Mouse (Mus musculus) MEL (cell line): ENCODE results near the gene Inafm2.

Experiments used
- CTCF ChIP-seq, 3 experiments: IDR thresholded peaks in 2 of 3; conservative IDR thresholded peaks in 1 of 3; 2 replicates each; pipeline ENCODE4 v1.5.1; 2011 to 2012; ENCODE audit warnings: low read length in 3 of 3, low read depth in 2 of 3, mild to moderate bottlenecking in 2 of 3, improper control_type of control experiment in 1 of 3, inconsistent platforms in 1 of 3, mixed read lengths in 1 of 3, moderate library complexity in 1 of 3; ENCODE audit not compliant: control insufficient read depth in 1 of 3, insufficient read depth in 1 of 3, poor library complexity in 1 of 3, severe bottlenecking in 1 of 3
- GATA1 ChIP-seq: IDR thresholded peaks from 2 replicates; pipeline ENCODE4 v1.6.1; 2011; ENCODE audit warnings: low read depth, low read length, improper control_type of control experiment
- MEF2A ChIP-seq: IDR thresholded peaks from 2 replicates; pipeline ENCODE4 v1.6.1; 2014; ENCODE audit warnings: low read depth, mild to moderate bottlenecking, inconsistent platforms, low read length, improper control_type of control experiment; ENCODE audit not compliant: poor library complexity, insufficient replicate concordance, severe bottlenecking; ENCODE audit errors: extremely low read depth
- MXI1 ChIP-seq: IDR thresholded peaks from 2 replicates; pipeline ENCODE4 v1.6.1; 2011; ENCODE audit warnings: mild to moderate bottlenecking, low read depth, low read length, improper control_type of control experiment
- POLR2A ChIP-seq, 2 experiments: IDR thresholded peaks; 2 replicates each; pipeline ENCODE4 v1.6.1; 2011 to 2012; ENCODE audit warnings: low read length in 2 of 2, mild to moderate bottlenecking in 2 of 2, control low read depth in 1 of 2, improper control_type of control experiment in 1 of 2, low read depth in 1 of 2, moderate library complexity in 1 of 2; ENCODE audit not compliant: control insufficient read depth in 1 of 2, insufficient read depth in 1 of 2, poor library complexity in 1 of 2
- TCF12 ChIP-seq: IDR thresholded peaks from 2 replicates; pipeline ENCODE4 v1.6.1; 2014; ENCODE audit warnings: low read depth, mild to moderate bottlenecking, inconsistent platforms, low read length, improper control_type of control experiment, moderate library complexity
- USF2 ChIP-seq, 2 experiments: IDR thresholded peaks; 2 replicates each; pipeline ENCODE4 v1.6.1; 2011 to 2012; ENCODE audit warnings: improper control_type of control experiment in 2 of 2, low read length in 2 of 2, borderline replicate concordance in 1 of 2, inconsistent platforms in 1 of 2, low read depth in 1 of 2, mild to moderate bottlenecking in 1 of 2; ENCODE audit not compliant: insufficient read depth in 1 of 2

DNA sequence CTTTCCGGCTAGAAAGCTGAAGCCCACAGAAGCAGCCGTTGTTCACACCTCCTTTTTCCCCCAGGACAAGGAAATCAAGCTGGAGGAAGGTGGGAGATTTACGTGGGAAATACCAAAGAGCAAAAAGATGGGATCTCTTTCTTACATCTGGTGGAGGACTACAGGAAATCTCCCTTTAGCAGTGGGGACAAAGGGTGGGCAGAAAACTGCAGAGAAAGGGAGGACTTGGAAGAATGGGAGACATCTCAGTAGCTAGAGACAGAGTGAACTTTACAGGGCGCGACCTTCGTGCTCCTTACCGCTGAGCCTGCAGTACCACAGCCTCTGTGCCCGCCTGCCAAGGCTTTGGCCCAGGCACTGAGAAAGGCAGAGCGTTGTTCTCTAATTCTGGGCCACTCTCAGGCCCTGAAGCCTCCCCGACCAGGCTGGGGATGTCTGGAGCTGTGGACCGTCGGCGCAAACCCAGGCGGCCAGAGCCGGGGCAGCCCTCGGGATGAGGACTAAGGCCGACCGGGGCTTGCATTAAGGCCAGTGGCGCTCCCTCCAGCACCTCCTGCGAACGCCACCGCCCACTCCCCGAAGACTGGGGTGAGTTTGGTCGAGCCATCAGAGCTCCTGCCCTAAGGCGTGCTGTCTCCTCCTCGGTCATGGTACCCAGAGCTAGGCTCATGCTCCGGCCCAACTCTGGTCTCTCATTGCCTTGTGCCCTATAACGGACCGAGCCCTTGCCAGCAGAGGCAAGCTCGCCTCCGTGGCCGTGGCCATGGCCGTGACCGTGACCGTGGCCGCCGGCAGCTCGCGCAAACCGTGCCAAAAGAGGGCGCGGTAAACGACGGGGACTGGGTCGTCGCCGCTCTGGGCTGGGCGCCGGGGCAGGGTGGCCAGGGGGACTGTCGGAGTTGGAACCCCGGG, 43.3 kb upstream of the Inafm2 start:
- TF ChIP-seq GATA1, result no peak
- no peak for TF ChIP-seq CTCF (IDR thresholded peaks at IDR 0.05 in 2 of 3, conservative IDR thresholded peaks at IDR 0.05 in 1 of 3; ENCODE audit: control insufficient read depth in 1 of 3, insufficient read depth in 1 of 3, low read depth in 2 of 3, low read length in 3 of 3, poor library complexity in 1 of 3, severe bottlenecking in 1 of 3)
- no peak for TF ChIP-seq POLR2A (IDR thresholded peaks at IDR 0.05; ENCODE audit: control insufficient read depth in 1 of 2, insufficient read depth in 1 of 2, low read depth in 1 of 2, low read length in 2 of 2, poor library complexity in 1 of 2)
- TF ChIP-seq MEF2A, result no peak
- no peak for TF ChIP-seq MXI1
- no peak for TF ChIP-seq USF2 (IDR thresholded peaks at IDR 0.05; ENCODE audit: borderline replicate concordance in 1 of 2, insufficient read depth in 1 of 2, low read depth in 1 of 2, low read length in 2 of 2)
- TF ChIP-seq TCF12, result no peak
